ENCODE assay signal across 25 mouse cellular contexts in genomic region chr10:21868623-21869022, GRCm38 (mm10). TPM values are rescaled to one million over a fixed set of nuclear protein-coding genes. Genes with fewer than 3 reads are reported as not detected.
DNase-seq lines count a peak whose midpoint lies in the region; ATAC-seq and TF ChIP-seq lines count a peak whose summit lies in the region.
"Had no signal": no experiment of that assay in that cellular context is flagged by ENCODE, and none has a peak within 500 bp of the region (broad histone marks: within the 10 kb centered on the region; RNA-seq: fewer than 3 reads in every experiment).

No protein-coding gene starts in this region.

- no peak overlapping the region for H3K27ac ChIP-seq in hindbrain, embryonic 16.5 days (ENCODE audit: low read depth, low read length)
- no peak overlapping the region for H3K27ac ChIP-seq in hindbrain, embryonic 13.5 days
- no peak overlapping the region for H3K27ac ChIP-seq in midbrain, postnatal 0 days (ENCODE audit: low read depth, low read length)
- H3K27ac ChIP-seq in midbrain, embryonic 13.5 days, result no peak overlapping the region
- H3K27ac ChIP-seq: gastrocnemius, adult 2 months; hindbrain, embryonic 10.5 days; limb, embryonic 10.5 days; limb, embryonic 15.5 days; liver, embryonic 13.5 days; neural tube, embryonic 13.5 days had no signal

- no peaks in the 10 kb centered on the region for H3K4me1 ChIP-seq in hindbrain, embryonic 16.5 days (ENCODE audit: control insufficient read depth, insufficient read depth, low read depth, low read length)
- H3K4me1 ChIP-seq in hindbrain, embryonic 13.5 days (replicated peaks), result no peaks in the 10 kb centered on the region
- H3K4me1 ChIP-seq in midbrain, postnatal 0 days (ENCODE audit: insufficient read depth, low read length), result no peaks in the 10 kb centered on the region
- no peaks in the 10 kb centered on the region for H3K4me1 ChIP-seq in midbrain, embryonic 13.5 days (replicated peaks)
- H3K4me1 ChIP-seq: limb, embryonic 15.5 days; liver, embryonic 13.5 days; neural tube, embryonic 13.5 days had no signal

- no peaks in the 10 kb centered on the region for H3K36me3 ChIP-seq in hindbrain, embryonic 16.5 days (ENCODE audit: control insufficient read depth, insufficient read depth, low read length)
- H3K36me3 ChIP-seq in hindbrain, embryonic 13.5 days, result no peaks in the 10 kb centered on the region
- no peaks in the 10 kb centered on the region for H3K36me3 ChIP-seq in midbrain, postnatal 0 days (ENCODE audit: insufficient read depth, low read length)
- no peaks in the 10 kb centered on the region for H3K36me3 ChIP-seq in midbrain, embryonic 13.5 days
- H3K36me3 ChIP-seq: hindbrain, embryonic 10.5 days; limb, embryonic 10.5 days; limb, embryonic 15.5 days; liver, embryonic 13.5 days; neural tube, embryonic 13.5 days had no signal

- DNase-seq in midbrain, postnatal 0 days (ENCODE audit: low spot score), result peak; percentile 37
- DNase-seq in cerebellum, adult 9-11 months, result peak; percentile 94
- no peak for DNase-seq in adrenal gland, adult (ENCODE audit: inconsistent age in 2 of 2, low spot score in 1 of 2)
- DNase-seq in heart, adult 18-20 months, result no peak
- no peak for DNase-seq in kidney, postnatal 25 days
- DNase-seq: adrenal gland, postnatal 10 days; gastrocnemius, adult 2 months; heart, postnatal 14 days; kidney, postnatal 4 days; liver, embryonic 13.5 days; lung, adult 18-20 months; lung, postnatal 4 days had no signal

- H3K27me3 ChIP-seq in hindbrain, embryonic 16.5 days (replicated peaks; ENCODE audit: control insufficient read depth, insufficient read depth, low read length), result no peaks in the 10 kb centered on the region
- no peaks in the 10 kb centered on the region for H3K27me3 ChIP-seq in hindbrain, embryonic 13.5 days
- no peaks in the 10 kb centered on the region for H3K27me3 ChIP-seq in midbrain, postnatal 0 days (ENCODE audit: insufficient read depth, low read length)
- no peaks in the 10 kb centered on the region for H3K27me3 ChIP-seq in midbrain, embryonic 13.5 days
- H3K27me3 ChIP-seq: CH12.LX; limb, embryonic 15.5 days; liver, embryonic 13.5 days; neural tube, embryonic 13.5 days had no signal

- no peak overlapping the region for H3K4me3 ChIP-seq in hindbrain, embryonic 16.5 days (ENCODE audit: low read length)
- no peak overlapping the region for H3K4me3 ChIP-seq in hindbrain, embryonic 13.5 days
- H3K4me3 ChIP-seq in midbrain, postnatal 0 days (ENCODE audit: low read depth, low read length), result no peak overlapping the region
- H3K4me3 ChIP-seq in midbrain, embryonic 13.5 days (replicated peaks), result no peak overlapping the region
- H3K4me3 ChIP-seq: erythroblast, embryonic 14.5 days; gastrocnemius, adult 2 months; hindbrain, embryonic 10.5 days; limb, embryonic 10.5 days; limb, embryonic 15.5 days; liver, embryonic 13.5 days; neural tube, embryonic 13.5 days had no signal

- no peak overlapping the region for H3K9ac ChIP-seq in hindbrain, embryonic 16.5 days (ENCODE audit: low read depth, low read length)
- H3K9ac ChIP-seq in hindbrain, embryonic 13.5 days, result no peak overlapping the region
- H3K9ac ChIP-seq in midbrain, postnatal 0 days (replicated peaks; ENCODE audit: low read length, poor library complexity, severe bottlenecking), result no peak overlapping the region
- no peak overlapping the region for H3K9ac ChIP-seq in midbrain, embryonic 13.5 days (replicated peaks)
- H3K9ac ChIP-seq: limb, embryonic 15.5 days; liver, embryonic 13.5 days; neural tube, embryonic 13.5 days had no signal

- H3K9me3 ChIP-seq in hindbrain, embryonic 16.5 days (ENCODE audit: control insufficient read depth, low read length), result no peaks in the 10 kb centered on the region
- H3K9me3 ChIP-seq in hindbrain, embryonic 13.5 days, result no peaks in the 10 kb centered on the region
- H3K9me3 ChIP-seq in midbrain, postnatal 0 days (ENCODE audit: low read length), result no peaks in the 10 kb centered on the region
- no peaks in the 10 kb centered on the region for H3K9me3 ChIP-seq in midbrain, embryonic 13.5 days
- H3K9me3 ChIP-seq: hindbrain, embryonic 10.5 days; limb, embryonic 10.5 days; limb, embryonic 15.5 days; liver, embryonic 13.5 days; neural tube, embryonic 13.5 days had no signal

- H3K4me2 ChIP-seq in hindbrain, embryonic 16.5 days (ENCODE audit: low read length), result no peak overlapping the region
- no peak overlapping the region for H3K4me2 ChIP-seq in hindbrain, embryonic 13.5 days
- H3K4me2 ChIP-seq in midbrain, postnatal 0 days (ENCODE audit: low read depth, low read length, poor library complexity, severe bottlenecking), result no peak overlapping the region
- no peak overlapping the region for H3K4me2 ChIP-seq in midbrain, embryonic 13.5 days (replicated peaks)
- H3K4me2 ChIP-seq: limb, embryonic 15.5 days; liver, embryonic 13.5 days; neural tube, embryonic 13.5 days had no signal

- WGBS in hindbrain, embryonic 16.5 days, result 68% methylated on average over 4 of the region's 4 CpGs
- WGBS in hindbrain, embryonic 13.5 days, result 79% methylated on average over 4 of the region's 4 CpGs
- 66% methylated on average over 4 of the region's 4 CpGs for WGBS in midbrain, postnatal 0 days
- 69% methylated on average over 4 of the region's 4 CpGs for WGBS in midbrain, embryonic 13.5 days

- TF ChIP-seq CTCF in midbrain, postnatal 0 days (IDR thresholded peaks at IDR 0.05), result no peak

- 0 out of 2 replicates have a peak, but pooled peaks have one; percentile 52 for ATAC-seq in hindbrain, embryonic 16.5 days
- ATAC-seq in hindbrain, embryonic 13.5 days (ENCODE audit: low FRiP score), result no peak
- ATAC-seq in midbrain, postnatal 0 days (ENCODE audit: low FRiP score), result no peak
- no peak for ATAC-seq in midbrain, embryonic 13.5 days
- ATAC-seq: activated CD4-positive, CD25-positive, alpha-beta regulatory T cell, adult 4 months; forebrain, embryonic 16.5 days; intestine, postnatal 0 days; lung, postnatal 0 days had no signal

RNA-seq across cellular contexts. Expression of gene Sgk1, which starts 13.4 kb away (rescaled TPM):
- polyA plus RNA-seq in hindbrain, embryonic 16.5 days (2015; fragmentation: Nextera tagmentation; extraction: Ambion mirVana), result 43.5 and 44.4 TPM in 2 replicates
- polyA plus RNA-seq in hindbrain, embryonic 13.5 days (2015; fragmentation: Nextera tagmentation; extraction: Ambion mirVana), result 37.0 and 40.0 TPM in 2 replicates
- total RNA-seq in midbrain, postnatal 0 days (2014; rRNA removed), result 65.4 and 92.2 TPM in 2 replicates
- 46.6 and 48.9 TPM in 2 replicates for polyA plus RNA-seq in midbrain, postnatal 0 days (2015; fragmentation: Nextera tagmentation; extraction: Ambion mirVana)
- polyA plus RNA-seq in midbrain, embryonic 13.5 days (2015; fragmentation: Nextera tagmentation; extraction: Ambion mirVana), result 35.9 and 36.7 TPM in 2 replicates
- 10 to 100 TPM; 75.5 to 79.8 TPM for total RNA-seq in heart, adult 18-20 months (2021)

Comparison
In these comparisons a context has a peak if more than half of its experiments do, and no peak if none do; other contexts are left out.
1. DNase-seq: peak in midbrain, postnatal 0 days (single experiment) and cerebellum, adult 9-11 months (single experiment); none in adrenal gland, adult (0 of 2), heart, adult 18-20 months (0 of 2) and kidney, postnatal 25 days (0 of 2).